Mouse (Mus musculus): ENCODE measurements around the gene Otop3.
"Not testable (repeated sequence)": the region's sequence is repeated elsewhere in the genome, so short reads cannot be mapped to it uniquely, and the experiment has no call there.

Gene Otop3

DNA sequence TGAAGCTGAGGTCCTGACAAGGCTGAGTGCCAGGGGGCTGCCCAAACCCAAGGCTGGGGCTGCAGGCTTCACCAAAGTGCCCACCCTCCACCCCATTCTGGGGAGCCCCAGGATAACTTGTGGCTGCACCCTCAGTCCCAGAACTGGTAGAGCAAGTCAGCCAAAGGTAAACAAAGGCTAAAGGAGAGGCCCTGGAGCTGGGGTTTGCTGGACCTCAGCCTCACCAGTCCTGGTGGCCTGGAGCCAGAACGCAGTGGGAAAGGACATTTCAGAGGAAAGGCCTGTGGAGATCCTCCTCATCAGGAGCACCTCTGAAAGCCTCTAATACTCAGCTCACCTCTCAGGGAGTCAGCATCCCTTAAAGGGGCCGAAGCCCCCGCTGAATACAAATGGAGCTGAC, 29.6 kb downstream of the Otop3 start:
- in situ Hi-C loops (cut with MboI, MseI): no loop called here

DNA sequence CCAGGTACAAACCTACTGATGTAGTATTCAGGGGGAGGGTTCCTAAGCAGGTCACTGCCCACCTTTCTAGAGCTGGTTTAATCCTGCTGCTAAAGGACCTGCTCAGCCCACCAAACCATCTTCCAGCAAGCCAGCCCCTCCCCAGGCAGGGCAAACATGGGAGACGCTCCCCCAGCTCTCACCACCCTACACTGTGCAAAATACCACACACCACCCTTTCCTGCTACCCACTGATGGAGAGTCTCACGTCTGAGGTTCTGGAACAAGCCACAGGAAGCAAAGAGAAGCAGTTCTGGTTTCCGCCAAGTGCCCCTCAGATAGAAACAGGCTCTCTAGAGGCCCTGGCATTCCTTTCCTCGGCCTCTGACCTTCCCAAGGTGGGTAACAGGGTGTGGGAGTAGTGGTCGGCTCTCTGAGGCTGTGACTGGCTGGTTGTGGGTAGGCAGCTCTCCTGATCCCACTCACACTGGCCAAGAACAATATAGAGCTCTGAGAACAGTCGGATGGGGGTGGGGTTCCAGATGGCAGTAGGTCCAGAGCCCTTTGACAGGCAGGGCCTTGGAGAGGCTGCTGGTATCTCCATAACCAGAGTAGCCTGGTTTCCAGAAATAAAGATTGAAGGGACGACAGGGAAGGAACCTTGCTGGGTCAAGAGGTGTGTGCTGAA, 31.6 kb downstream of the Otop3 start:
- in situ Hi-C loops (cut with MboI, MseI): no loop called here

DNA sequence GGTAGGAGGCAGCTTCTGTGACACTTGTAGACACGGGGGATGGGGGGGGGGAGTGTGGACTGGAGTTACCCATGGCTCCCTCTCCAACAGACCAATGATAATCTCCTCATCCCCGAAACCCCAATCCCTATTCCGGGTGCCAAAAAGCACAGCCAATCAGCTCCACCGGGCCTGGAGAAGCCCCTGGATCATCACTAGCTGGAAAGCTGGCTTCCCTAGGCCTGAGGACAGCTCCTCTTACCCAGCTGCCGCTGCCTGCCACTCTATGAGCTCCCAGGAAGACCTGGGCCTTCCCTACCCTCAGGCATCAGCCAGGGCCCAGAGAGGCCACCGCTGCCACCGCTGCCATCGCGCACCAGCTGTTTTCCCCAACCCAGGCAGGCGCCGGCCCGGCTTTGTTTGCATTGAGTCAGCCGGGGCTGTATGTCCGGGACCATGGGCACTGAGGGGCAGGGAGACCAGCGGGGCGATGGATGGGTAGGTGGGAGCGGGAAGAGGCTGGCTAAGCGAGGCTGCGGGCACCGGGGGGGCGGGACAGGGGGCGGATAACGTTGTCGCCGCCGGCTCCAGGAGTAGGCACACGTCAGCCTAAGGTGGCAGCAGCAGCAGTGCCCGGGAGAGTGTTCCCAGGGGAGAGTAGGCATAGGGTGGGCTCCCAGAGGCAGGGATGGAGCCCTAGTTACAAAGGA, 32.3 kb downstream of the Otop3 start:
- in situ Hi-C loops (cut with MboI, MseI): no loop called here

DNA sequence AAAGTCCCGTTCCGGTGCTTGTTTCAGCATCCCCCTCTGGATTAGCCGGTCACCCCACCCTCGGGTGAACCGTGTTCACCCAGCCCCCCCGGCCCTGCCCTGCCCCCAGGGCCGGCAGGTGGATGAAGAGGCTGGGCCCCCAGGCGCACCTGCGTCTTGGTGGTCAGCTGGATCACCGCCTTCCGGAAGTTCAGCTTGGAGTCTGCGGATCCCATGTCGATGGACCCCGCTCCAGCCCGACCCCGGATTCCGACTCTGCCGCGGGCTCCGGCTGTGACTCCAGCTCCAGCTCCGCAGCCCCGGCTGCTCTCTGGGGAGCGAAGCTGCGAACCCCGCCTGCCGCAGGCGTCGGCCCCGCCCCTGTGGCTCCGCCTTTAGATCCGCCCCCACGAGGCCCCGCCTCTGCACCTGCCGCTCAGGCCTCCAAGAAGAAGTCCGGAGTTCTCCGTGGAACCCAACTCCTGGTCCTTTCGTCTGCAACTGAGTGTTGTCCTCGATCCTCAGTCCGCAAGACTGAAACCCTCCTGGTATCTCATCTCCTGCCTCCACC, 32.9 kb downstream of the Otop3 start, which contains the start of gene Hid1:
Hid1 (minus strand) TSS at position 362 of the 550 bp plus-strand sequence.
- in situ Hi-C loops (cut with MboI, MseI): no loop called here

DNA sequence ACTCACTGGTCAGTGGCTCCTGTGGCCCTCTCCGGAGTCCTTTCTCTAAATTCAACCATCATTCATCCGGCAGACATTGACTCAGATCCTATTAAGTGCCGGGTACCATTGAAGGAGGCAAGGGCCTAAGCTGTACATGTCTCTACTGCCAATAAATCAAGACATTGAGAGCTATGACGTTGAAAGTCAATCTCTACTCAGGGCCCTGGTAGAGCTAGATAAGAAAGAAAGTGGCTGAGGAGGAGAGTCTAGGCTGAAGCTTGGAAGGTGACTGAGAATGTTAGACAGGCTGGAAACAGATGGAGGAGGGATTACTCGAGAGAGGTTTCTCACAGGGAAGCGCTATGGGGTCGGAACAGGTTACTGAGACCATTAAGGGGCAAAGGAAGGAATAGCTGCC, 35.8 kb downstream of the Otop3 start:
- in situ Hi-C loops (cut with MboI, MseI): no loop called here

DNA sequence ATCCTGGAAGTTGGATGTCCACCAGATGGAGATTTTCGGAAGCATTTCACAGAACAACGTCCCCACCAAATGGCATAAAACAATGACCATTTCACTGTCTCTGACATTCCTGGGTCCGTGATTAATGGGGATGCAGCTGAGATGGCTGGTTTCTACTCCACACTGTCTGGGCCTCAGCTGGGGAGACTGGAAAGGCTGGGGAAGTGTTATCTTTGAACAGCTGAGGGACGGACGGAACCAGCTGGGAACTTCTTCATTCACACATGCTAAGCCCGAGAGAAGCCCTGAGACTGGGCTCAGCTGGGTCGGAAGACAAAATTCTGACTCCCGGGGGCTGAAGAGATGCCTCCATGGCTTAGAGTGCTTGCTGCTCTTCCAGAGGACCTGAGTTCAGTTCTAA, 36.8 kb downstream of the Otop3 start:
- in situ Hi-C loops (cut with MboI, MseI): no loop called here

DNA sequence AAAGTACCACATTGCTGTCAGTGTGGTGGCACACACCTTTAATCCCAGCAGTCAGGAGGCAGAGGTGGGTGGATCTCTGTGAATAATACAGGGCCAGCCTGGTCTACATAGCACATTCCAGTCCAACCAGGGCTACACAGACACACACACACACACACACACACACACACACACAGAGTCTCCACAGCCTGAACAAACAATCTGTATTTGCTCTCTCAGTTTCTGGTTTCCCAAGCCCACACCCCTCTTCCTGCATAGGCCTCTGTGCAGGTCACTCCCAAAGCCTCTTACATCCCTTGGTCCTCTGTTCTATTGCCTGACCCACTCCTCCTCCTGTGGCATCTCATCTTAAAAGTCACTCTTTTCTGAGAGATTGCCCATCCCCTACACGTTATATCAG, 37.5 kb downstream of the Otop3 start:
- in situ Hi-C loops (cut with MboI, MseI): no loop called here

DNA sequence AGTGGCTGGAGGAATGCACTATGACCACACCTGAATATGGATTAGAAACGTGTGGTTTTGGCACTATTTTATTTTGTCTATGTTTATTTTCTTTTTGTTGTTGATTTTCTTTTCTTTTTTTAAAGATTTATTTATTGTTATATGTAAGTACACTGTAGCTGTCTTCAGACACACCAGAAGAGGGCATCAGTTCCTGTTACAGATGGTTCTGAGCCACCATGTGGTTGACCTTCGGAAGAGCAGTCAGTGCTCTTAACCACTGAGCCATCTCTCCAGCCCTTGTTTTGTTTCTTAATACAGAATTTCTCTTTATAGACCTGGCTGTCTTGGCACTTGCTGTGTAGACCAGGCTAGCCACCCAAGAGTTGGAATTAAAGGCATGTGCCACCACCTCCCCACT, 38.2 kb downstream of the Otop3 start:
- in situ Hi-C loops (cut with MboI, MseI): no loop called here

DNA sequence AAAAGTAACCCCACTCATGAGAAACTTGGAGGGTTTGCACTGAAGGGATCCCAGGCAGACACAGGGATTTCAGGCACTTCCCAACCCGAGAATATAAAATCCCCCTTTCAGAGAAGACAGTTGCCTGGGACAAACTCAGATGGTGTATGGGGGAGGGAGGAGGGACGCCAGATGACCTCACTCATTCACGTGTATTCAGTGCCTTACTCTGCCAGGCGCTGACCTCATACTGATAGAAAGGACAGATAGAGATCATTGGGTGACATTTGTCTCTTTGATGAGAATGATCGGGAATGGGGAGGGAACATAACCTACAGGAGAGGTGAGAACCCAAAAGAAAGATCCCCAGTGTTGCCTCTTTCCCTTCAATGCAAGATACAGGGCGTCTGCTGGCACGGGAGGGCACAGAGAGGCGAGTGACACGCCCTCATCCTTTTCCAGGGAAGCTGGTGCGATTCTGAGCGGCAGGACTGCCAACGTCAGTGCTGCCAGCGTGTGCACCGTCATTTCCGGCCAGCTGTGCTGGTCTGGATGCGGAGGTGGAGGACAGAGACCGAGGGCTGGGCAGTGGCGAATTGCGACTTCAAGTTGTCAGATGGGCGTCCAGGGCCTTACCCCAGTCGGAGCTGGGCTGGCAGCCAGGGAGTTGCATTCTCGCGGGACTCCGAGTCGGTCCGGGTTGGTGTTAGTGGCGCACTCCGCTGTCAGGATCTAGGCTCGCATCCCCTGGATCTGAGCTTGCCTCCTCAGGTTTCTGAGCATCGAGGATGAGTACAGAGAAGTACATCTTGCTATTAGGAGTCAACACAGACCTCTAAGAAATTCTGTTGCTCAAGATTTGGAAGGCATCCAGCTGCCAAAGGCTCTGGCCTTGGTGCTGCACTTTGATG, 39.5 kb downstream of the Otop3 start:
- in situ Hi-C loops (cut with MboI, MseI): no loop called here

DNA sequence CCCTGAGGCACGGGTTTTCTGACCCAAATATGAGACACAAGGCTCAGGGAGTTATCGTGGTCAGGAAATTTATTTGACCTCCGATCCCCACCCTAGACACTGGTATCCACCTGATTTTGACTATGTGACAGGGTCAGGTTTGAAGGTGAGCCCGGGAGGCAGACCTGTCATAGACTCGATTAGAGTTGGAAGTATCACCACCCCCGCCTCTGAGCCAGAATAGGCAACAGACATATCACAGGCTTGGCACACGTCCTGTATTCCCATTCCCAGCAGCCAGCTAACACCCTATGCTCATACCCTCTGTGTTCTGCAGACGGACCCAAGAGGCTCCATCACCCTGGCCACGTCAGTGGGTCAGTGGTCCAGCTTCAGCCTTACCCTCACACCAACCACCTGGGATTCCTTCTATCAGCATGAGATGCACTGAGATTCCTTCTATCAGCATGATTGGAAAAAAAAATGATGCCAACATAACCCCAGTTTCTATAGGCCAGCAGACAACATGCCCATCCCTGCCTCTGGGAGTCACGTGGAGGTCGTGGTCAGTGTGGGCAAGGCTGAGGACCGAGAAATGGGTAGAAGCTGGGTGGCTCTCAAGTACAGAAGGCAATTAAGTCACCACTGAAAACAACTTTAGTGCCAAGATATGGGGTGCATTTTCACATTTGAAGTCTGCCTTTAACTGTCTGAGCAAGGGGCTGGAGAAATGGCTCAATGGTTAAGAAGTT, 40.3 kb downstream of the Otop3 start:
- in situ Hi-C loops (cut with MboI, MseI): no loop called here

DNA sequence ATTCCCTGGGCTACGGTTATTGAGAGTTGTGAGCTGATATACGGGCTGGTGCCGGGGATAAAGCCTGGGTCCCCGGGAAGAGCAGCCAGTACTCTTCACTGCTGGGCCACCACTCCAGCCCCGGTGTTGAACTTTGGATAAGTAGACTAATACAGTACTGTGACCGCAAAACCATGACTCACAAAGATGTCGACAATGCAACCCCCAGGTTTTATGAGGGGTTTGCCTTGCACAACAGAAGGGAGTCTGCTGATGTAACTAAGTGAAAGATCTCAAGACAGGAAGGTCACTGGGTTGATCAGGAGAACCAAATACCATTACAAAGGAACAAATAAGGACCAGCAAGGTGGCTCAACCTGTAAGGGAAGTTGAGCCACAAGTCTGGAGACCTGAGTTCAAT, 42.2 kb downstream of the Otop3 start:
- in situ Hi-C loops (cut with MboI, MseI): no loop called here

DNA sequence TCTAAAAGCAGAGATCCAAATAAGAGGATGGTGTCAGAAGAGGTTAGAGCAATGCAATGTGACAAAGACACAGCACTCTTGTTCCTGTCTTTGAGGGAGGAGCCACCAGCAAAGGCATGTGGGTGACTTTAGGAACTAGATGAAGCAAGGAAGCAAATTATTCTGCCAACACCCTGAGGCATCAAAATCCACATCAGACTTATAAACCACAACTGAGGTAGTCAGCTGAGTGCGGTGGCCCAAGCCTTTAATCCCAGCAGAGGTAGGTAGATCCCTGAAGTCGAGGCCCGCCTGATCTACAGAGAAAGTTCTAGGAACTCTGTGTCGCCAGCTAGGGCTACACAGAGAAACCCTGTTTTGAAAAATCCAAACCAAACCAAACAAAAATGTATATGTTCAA, 42.7 kb downstream of the Otop3 start:
- in situ Hi-C loops (cut with MboI, MseI): no loop called here

DNA sequence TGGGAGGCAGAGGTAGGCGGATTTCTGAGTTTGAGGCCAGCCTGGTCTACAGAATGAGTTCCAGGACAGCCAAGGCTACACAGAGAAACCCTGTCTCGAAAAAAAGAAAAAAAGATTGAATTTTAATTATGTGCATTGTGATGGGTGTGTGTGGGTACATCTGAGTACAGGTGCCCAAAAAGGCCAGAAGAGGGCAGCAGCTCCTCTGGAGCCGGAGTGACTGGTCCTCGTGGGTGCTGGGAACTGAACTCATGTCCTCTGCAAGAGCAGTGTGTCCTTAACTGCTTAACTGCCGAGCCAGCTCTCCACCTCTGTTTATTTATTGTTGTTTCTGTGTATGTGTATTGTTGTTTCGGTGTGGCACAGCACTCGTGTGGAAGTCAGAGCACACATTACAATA, 43.3 kb downstream of the Otop3 start:
- in situ Hi-C loops (cut with MboI, MseI): no loop called here

DNA sequence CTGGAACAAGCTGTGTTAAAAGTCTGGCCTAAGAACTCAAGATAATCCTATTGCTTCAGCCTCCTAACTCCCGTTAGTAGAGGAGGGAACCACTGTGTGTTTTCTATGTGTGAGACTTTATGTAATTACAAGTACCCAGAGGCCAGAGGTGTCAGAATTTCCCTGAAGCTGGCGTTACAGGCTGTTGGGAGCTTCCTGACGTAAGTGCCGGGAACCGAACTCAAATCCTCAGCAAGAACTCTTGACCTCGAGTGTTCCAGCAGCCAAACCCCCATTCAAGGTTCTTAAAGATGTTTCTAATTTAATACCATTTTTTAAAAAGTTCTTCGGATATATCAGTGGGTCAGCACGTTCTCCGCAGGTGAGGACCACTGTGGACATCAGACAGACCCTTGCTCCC, 46.7 kb downstream of the Otop3 start:
- in situ Hi-C loops (cut with MboI, MseI): no loop called here

DNA sequence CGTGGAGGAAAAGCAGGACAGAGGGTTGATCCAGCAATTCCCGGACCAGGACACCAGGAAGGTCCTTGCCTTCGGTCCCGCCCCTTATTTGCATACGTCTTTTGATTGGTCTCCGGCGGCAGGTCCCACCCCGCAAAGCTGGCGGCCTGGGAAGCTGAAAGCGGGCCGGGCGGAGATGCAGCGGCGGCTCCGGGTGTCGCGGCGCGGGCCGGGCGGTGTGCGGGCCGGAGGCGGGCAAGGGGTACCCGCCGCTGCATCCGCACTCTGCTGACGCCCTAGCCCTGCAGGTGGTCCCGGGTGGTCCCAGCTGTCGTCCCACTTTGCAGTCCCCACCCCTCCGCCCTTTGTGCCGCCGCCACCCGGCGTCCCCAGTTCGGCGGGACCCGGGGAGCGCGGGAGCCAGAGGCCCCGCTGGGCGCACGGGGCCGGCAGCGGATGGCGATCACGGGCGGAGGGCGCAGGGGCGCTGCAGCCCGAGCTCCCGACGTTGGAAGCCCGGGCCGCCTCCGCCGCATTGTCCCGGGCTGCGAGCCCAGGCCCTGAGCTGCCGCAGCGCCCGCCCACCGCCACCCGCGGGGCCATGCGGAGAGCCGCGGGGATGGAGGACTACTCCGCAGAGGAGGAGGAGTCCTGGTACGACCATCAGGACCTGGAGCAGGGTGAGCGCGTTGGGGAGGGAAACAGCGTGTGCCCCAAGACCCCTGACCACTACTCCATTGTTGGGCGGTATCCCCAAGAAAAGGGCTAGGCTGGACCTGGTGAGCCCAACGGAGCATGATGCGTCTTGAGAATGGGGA, 47.4 kb downstream of the Otop3 start, which contains the start of gene Cdr2l:
Cdr2l (plus strand) TSS at position 174 of the 797 bp plus-strand sequence.
- in situ Hi-C loops (cut with MboI, MseI): no loop called here

DNA sequence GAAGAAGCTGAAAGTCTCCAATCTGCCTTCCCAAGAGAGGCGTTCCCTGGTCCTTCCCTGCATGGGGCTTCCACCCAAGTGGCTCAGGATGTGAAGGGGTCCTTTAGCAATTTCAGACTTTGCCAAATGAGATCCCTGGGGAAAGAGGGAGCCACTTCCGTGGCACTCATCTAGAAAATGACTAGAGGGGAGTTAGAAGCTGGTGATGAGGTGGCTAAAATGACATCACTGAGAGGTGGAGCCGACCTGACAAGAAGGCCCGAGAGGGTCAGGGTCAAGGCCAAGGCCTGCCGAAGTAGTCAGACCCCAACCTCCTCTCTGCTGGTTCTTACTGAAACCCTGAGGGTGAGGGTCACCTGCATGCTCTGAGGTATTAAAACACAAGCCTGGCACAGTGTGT, 48.4 kb downstream of the Otop3 start:
- in situ Hi-C loops (cut with MboI, MseI): no loop called here

DNA sequence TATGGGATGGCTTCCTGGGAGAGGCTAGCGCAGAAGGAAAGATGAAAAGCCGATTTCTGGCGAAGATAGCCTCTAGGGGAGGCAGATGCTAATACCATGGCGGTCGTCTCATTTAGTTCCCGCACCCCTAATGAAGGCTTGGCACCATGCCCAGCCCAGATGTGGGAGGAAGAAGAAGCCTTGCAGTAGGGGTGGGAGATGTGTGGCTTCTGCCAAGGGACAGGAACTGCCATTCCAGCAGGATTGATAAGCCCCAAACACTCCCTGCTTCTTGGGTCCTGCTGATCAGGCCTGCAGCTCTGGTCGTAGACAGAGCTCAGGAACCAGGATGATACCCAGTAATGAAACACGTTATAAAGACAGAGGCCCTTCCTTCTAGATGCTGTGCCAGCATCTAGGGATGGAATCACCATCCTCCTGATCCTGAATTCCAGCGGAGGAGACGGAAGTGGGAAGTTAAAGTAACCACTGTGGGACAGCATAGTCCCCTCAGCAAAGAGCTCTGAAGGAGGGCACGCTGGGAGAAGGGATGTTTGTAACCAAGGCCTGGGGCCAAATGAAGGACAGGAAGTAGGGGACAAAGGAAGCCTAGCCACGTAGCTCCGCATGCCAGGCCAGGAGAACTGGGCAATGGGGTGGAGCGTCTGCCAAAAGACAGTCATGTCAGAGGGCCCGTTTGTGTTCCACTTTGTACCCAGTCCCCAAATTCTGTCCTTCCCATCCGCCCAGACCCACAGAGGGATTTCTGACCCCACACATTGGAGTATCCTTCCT, 49.4 kb downstream of the Otop3 start:
- in situ Hi-C loops (cut with MboI, MseI): no loop called here

DNA sequence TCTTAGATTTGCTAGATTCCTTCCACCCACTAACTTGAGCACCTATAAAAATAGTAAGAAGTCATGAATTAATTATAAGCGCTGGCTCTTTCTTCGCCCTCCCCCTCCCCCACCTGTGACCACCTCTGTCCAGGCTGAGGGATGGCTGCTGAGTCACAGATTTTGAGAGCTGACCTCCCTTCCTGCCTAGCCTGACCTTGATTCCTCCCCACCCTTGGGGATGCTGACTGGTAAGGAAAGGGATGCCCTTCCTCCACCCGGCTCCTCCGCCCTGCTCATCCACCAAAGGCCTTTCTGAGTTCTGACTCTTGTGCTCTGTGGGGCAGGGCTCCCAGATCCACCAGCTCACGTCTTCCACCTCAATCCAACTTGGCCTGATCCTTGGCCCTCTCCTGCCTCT, 50.1 kb downstream of the Otop3 start:
- in situ Hi-C loops (cut with MboI, MseI): no loop called here

DNA sequence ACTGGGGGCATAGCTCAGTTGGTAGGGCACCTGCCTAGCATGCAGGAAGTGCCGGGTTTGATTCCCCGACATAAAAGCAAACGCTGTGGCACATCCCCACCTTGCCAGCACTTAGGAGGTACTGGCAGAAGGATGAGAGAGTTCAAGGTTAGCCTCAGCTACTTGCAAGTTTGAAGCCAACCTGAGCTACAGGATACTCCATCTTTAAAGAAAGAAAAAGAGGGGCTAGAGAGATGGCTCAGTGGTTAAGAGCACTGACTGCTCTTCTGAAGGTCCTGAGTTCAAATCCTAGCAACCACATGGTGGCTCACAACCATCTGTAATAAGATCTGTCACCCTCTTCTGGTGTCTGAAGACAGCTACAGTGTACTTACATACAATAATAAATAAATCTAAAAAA, 52.3 kb downstream of the Otop3 start:
- in situ Hi-C loops (cut with MboI, MseI): not testable (repeated sequence)

DNA sequence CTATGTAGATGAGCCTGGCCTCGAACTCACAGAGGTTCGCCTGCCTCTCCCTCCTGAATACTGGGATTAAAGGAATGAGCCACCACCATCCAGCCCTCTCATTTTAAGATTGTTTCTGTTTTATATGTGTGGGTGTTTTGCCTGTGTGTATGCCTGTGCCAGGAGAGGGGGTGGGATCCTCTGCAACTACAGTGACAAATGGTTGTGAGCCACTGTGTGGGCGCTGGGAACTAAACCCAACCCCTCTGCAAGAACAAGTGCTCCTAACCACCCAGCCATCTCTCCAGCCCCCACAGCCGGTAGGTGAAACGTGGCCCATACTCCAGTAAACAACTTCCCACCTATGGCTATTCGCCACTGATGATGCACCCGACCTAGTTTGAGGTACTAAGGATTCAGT, 56.8 kb downstream of the Otop3 start:
- in situ Hi-C loops (cut with MboI, MseI): loop anchor here (5.0 kb wide), 1 partner anchor 51 kb away; the partner anchor contains the start of gene Trim80

All from T-helper 1 cell (primary cell).